Mouse (Mus musculus) kidney, postnatal 14 days (tissue): ENCODE measurements around the gene Ddx59.

Source experiments
- DNase-seq: peaks from one replicate; pipeline ENCODE4 v3.0.0; 2022; ENCODE audit warnings: mixed read lengths

Ddx59 gene

DNA sequence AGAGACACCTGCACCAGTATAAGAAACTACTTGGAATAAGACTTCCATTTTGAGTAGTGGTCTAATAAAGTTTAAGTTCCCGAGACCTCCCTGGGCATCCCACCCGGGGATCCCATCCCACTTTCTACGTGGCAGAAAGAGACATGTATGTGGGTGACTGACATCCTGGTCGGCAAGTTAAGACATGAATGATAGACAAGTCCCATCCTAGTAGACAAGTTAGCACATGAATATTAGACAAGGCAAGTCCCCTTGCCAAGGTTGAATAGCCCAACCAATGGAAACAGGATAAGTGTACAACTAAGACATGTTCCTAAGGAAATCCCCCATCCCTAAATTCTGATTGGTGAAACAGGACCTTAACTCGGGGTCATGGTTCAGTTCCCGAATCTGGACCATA is 34.5 kb downstream of the Ddx59 start:
- no peak for DNase-seq

DNA sequence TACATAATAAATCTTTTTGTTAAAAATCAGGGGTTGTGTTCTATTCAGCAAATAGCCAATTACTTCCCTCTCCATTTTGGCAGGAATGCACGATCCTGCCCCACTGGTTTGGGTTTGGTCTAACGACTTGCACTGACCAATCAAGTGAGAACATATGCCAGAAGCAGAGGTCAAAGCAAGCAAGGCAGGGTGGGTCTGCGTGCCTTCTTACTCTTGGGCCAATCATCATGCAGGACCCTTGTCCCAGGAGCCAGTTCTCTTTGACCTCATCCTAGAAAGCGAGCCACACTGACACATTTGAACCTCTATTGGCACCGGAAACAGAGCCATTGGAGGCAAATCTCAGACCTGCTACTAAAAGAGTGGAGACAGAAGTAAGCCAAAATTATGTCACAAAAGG is 35.1 kb downstream of the Ddx59 start:
- DNase-seq: no peak

DNA sequence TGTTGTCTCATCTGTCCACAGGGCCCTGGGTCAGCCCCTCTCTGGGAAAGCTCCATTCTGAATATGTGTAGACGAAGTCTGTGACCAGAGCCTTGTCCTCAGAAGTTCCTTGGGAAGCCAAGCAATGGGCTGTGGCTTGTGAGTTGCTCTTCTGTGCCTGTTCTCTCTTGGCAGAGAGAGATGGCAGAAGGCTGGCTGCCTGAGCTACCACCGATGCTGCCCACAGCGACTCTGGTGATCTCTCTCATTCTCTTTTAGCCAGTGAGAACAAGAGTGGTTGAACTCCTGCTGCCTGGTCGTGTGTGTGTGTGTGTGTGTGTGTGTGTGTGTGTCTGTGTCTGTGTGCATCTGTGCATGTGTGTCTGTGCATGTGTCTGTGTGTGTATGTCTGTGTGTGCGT is 37.4 kb downstream of the Ddx59 start:
- no peak for DNase-seq

DNA sequence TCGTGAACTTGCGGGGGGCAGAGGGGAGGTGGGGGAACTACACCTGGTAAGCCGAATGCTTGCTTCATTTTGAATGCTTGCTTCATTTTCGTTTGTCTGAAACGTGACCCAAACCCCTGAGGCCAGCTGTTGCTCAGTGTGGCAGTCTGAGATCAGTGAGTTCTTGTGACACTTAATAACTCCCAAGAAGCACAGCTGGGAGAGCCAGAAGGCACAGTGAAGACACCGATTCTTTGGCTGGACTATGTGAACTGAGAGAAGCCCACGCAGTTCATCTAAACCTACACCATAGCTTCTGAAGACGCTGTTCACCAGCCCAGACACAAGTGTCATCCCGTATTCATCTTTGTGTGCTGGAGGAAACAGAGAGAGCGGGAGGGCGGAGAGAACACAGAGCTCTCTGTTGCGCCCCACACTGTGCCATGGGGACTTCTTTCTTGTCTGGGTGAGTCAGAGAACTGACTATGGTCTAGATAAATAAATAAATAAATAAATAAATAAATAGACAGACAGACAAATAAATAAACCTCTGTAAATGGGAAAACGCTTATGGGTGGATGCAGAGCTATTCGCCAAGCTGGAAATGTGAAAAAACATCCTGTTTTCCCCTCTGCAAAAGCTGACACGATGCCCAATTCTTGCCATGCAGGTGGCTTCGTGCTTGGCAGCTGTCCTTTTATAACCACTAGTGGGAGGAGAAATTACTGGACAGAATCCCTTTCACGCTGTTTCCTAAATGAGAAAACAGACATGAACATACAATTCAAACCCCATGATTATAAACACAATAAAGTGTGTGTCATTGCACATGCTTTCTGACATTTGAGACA is 40.9 kb downstream of the Ddx59 start:
- DNase-seq: no peak

DNA sequence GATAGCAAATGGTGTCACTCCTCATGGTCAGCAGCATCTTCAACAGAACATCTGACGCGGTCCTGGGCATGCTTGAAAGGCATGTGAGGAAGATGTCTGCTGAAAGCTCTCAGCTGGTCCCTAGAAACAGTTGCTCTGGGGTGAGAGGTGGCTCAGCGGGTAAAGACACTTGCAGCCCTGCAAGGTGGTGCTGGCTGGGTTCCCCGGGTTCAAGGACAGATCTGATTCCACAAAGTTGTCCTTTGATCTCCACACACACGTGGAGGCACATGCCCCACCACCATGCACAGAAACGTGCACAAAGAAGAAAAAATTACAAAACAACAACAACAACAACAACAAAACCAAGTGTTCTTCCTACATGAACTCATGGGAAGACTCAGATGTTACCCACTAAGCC is 41.7 kb downstream of the Ddx59 start:
- DNase-seq: no peak

DNA sequence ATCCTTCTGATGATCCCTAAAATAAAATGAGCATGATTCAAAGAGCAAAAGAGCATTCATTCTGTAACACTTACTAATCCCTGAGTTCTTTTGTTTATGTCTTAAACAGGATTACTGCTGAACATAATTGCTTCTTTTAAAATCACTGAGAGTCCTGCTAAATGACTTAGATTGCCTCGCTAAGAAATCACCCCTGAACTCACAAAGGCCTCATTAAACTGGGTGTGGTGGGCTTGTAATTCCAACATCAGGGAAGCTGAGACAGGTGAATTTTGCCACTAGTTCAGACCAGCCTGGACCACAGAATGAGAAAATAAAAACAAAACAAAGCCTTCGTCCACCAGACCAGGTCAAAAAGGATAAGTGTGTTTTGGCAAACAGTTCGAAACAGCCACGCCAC is 42.3 kb downstream of the Ddx59 start:
- DNase-seq: no peak

DNA sequence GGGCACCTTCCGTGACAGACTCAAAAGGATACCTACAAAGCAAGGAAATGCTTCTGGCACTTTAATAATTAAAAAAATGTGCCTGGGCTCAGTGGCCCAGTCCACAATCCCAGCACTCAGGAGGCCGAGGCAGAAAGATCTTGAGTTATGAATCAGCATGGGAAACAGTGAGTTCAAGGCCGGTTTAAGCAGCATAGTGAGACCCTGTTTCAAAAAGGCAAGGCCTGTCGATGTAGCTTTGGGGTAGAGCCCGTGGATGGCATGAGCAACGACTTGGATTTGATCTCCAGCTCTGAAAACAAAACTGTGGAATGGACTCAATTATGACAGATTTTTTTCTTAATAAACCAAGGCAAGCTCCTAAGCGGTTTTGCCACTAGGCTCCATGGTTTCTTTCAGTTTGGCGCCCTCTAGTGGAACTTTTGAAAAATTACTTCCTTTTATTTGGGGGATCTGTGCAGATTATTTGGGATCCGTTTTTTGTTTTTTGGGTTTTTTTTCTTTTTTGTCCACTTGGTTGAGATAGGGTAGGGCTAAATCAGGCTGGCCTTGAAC is 43.7 kb downstream of the Ddx59 start:
- DNase-seq: peak; percentile 24

DNA sequence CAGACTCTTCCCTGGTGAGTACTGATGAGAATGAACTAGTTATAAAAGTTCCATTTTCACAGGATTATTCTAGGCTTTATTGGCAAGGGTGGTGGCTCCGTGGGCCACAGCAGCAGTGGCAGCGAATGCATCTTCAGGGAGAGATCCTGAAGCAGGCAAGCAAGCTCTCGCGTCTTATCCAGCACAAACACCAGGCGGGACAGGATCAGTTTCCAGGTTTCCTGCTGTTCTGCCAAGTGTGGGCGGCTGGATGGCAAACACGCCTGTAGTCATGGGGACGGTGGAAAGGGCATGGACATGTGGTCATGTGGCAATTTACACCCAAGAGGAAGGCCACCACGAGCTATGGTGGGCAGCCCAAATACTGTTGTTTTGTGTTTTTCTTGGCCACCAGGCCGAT is 47.4 kb downstream of the Ddx59 start:
- no peak for DNase-seq

DNA sequence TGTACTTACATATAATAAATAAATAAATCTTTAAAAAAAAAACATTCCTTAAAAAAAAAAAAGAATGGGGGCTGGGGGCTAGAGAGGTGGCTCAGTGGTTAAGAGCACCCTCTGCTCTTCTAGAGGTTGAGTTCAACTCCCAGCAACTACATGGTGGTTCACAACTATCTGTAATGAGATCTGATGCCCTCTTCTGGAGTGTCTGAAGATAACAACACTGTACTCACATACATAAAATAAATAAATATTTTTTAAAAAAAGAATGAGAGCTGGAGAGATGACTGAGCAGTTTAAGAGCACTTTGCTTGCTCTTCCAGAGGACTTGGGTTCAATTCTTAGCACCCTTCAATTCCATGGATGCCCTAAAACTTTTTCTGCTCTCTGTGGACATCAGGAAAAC is 50.1 kb downstream of the Ddx59 start:
- DNase-seq: no peak

DNA sequence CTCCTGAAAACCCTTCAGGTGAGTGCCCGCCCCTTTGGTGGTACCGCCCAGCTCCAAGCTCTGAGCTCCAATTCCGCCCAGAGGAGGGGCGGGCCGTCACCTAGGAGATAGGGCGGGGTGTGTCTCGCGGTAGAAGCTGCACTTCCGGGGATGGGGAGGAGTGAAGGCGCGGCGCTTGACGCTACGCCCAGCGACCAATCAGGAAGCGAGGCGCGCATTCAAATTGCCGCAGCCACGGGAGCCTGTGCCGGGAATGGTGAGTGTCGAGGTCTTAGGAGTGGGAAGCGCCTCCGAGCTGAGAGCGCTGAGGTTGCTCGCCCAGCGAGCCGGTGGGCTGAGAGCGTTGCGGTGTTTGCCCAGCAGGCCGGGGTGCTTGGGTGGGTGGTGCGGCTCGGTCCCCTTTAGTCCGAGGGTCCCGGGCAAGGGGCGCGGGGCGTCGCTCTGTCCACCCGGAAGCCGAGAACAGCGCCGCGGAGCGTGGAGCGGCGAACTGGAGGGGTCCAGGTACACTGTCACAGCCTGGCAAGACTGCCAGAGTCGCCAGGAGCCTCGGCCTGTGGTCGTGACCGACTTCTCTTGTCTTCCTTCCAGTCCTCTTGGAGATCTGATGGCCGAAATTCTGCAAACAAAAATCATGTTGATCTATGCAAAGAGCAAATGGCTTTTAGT is 51.2 kb downstream of the Ddx59 start, which contains the start of gene Kif14:
TSS of gene Kif14 (plus strand) at position 201 of the 669 bp plus-strand sequence.
- DNase-seq: peak; percentile 96

DNA sequence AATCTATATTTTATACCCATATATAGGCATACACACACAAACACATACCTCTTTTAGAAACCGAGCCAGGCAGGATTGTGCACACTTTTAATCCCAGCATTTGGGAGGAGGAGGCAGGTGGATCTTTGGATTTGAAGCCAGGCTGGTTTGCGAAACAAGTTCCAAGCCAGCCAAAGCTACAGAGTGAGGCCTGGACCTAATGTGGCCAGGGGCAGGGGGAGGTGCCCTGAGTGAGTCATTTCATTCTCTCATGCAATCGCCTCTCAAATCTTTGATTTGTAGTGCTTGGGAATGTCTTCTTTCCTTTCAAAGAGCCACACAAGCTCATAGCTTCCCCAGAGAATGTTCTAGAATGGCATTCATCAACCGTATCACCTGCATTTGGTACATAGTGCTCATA is 54.3 kb downstream of the Ddx59 start:
- DNase-seq: no peak

DNA sequence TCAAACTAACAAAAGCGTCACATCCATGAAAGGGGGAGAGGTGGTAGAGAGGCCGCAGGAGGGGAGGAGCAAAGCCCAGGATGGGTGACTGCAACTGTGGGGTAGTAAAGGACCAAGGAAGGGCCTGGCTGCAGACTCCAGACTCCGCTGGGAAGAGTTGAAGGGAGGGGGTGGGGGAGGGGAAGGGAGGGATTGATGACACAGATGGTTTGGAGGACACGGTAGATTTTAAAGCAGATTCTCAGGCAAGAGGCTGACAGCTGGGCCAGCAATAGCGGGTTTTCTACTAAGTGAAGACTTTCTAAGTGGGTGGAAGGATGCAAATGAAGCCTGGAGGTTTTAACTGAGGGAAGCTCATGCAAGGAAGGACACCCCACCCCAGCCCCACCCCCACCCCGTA is 55.4 kb downstream of the Ddx59 start:
- no peak for DNase-seq
